Mouse (Mus musculus) forebrain, embryonic 13.5 days (tissue): ENCODE measurements around the gene Gngt1. TPM values are rescaled to one million over a fixed set of nuclear protein-coding genes. Genes with fewer than 3 reads are reported as not detected.

Experiments used
- ATAC-seq: fragments of 200-750 bp; cut with Nextera tagmentation; 2 replicates; pipeline ENCODE4 v1.8.0; 2017
- H3K27ac ChIP-seq: fragments of 300-500 bp; sonication (generic); 2 replicates; pipeline ENCODE4 v1.5.1; 2015; ENCODE audit warnings: inconsistent platforms, mild to moderate bottlenecking, moderate library complexity
- H3K27me3 ChIP-seq: fragments of 300-500 bp; sonication (generic); 2 replicates; pipeline ENCODE4 v1.6.1; 2015; ENCODE audit warnings: mild to moderate bottlenecking, inconsistent platforms
- H3K36me3 ChIP-seq: fragments of 300-500 bp; sonication (generic); 2 replicates; pipeline ENCODE4 v1.6.1; 2015; ENCODE audit warnings: mild to moderate bottlenecking, inconsistent platforms; ENCODE audit not compliant: poor library complexity, severe bottlenecking
- H3K4me1 ChIP-seq: fragments of 300-500 bp; sonication (generic); 2 replicates; pipeline ENCODE4 v1.6.1; 2015; ENCODE audit warnings: inconsistent platforms
- H3K4me2 ChIP-seq: fragments of 300-500 bp; sonication (generic); 2 replicates; pipeline ENCODE4 v1.6.1; 2015; ENCODE audit warnings: inconsistent platforms, mild to moderate bottlenecking, moderate library complexity
- H3K4me3 ChIP-seq: fragments of 300-500 bp; sonication (generic); 2 replicates; pipeline ENCODE4 v1.5.1; 2015; ENCODE audit warnings: mild to moderate bottlenecking, inconsistent platforms
- H3K9ac ChIP-seq: fragments of 300-500 bp; sonication (generic); 2 replicates; pipeline ENCODE4 v1.6.1; 2015; ENCODE audit warnings: mild to moderate bottlenecking, inconsistent platforms
- H3K9me3 ChIP-seq: fragments of 300-500 bp; sonication (generic); replicated peaks from 2 replicates; pipeline ENCODE4 v1.6.1; 2016; ENCODE audit warnings: inconsistent platforms
- WGBS: fragments of 180-500 bp; shearing (Covaris S2); methylation state at CpG from one replicate; pipeline ENCODE4 v1.1.7; 2015; 5-methylcytosine and 5-hydroxymethylcytosine counted together
- polyA plus RNA-seq: library from polyadenylated mRNA; unstranded; fragments of >200 nt; fragmentation: Nextera tagmentation; extraction: Ambion mirVana; gene quantifications from 2 replicates; pipeline ENCODE4 v1.2.1, GENCODE M21; 2015

The Gngt1 gene
- polyA plus RNA-seq, 1 experiment from 2014 or later: not detected

DNA sequence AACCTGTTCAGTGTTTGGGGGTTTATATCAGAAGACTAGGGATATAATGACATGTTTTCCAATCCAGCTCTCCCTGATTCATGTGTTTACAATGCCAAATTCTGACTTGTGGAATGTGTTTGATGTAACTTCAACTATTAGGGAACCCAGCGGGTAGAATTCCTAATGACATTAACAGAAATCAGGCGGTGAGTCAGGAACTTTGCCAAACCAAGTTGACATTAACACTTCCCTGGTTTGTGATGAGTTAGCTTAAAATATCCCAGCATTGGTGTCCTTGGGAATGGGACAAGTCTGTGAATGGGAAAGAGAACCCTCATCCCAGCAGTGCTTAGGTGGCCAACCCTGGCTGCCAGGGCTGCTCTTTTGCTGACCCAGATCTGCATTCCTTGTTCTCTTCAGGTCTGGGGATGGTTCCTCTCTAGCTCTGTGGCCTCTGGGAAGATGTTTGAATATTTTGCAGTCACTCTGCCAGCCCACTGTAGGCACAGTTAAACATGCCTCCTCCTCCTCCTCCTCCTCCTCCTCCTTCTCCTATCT lies 15.0 kb downstream of the Gngt1 start:
- H3K27ac ChIP-seq: no peak overlapping the region
- no peak overlapping the region for H3K4me2 ChIP-seq
- no peak for ATAC-seq
- H3K4me1 ChIP-seq: peaks cover 7% of the 10 kb centered on the region
- H3K9ac ChIP-seq: no peak overlapping the region
- H3K36me3 ChIP-seq: no peaks in the 10 kb centered on the region
- 74% methylated on average over 2 of the region's 2 CpGs for WGBS
- no peaks in the 10 kb centered on the region for H3K27me3 ChIP-seq
- no peaks in the 10 kb centered on the region for H3K9me3 ChIP-seq
- H3K4me3 ChIP-seq: no peak overlapping the region

GRCm38 (mm10) chr6:4009548-4009947 lies 16.0 kb downstream of the Gngt1 start:
- no peaks in the 10 kb centered on the region for H3K4me1 ChIP-seq
- no peaks in the 10 kb centered on the region for H3K9me3 ChIP-seq
- no peak overlapping the region for H3K9ac ChIP-seq
- no peaks in the 10 kb centered on the region for H3K36me3 ChIP-seq
- no peak overlapping the region for H3K4me2 ChIP-seq
- no peak for ATAC-seq
- H3K4me3 ChIP-seq: no peak overlapping the region
- H3K27me3 ChIP-seq: no peaks in the 10 kb centered on the region
- H3K27ac ChIP-seq: no peak overlapping the region

DNA sequence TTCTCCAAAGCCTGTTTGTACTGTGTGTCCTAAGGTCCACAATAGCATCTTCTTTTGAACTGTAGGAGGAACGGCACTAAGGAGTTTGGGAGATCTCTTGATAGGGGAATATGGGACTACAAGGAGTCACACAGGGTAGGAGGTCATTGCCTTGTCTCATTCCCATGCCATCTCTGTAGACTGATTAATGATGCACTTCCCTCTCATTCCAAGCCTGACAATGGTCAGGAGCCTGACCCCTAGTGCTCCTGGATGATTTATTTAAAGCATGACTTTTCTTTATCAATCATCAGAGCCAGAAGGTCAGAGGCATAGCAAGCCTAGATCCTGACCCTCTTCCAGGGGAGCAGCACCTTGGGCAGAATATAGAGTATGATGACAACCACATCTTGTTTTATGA lies 29.1 kb downstream of the Gngt1 start:
- no peak overlapping the region for H3K4me2 ChIP-seq
- no peaks in the 10 kb centered on the region for H3K9me3 ChIP-seq
- no peaks in the 10 kb centered on the region for H3K36me3 ChIP-seq
- no peaks in the 10 kb centered on the region for H3K27me3 ChIP-seq
- H3K9ac ChIP-seq: no peak overlapping the region
- WGBS: 90% methylated on average over 1 of the region's 1 CpGs
- H3K4me3 ChIP-seq: no peak overlapping the region
- H3K27ac ChIP-seq: no peak overlapping the region
- ATAC-seq: no peak
- H3K4me1 ChIP-seq: no peaks in the 10 kb centered on the region

GRCm38 (mm10) chr6:4026367-4026766 lies 32.8 kb downstream of the Gngt1 start:
- Histone ChIP-seq H3K4me3 (no peak overlapping the region), H3K4me1 (no peaks in the 10 kb centered on the region), H3K9ac (no peak overlapping the region), H3K36me3 (no peaks in the 10 kb centered on the region), H3K27me3 (no peaks in the 10 kb centered on the region), H3K4me2 (no peak overlapping the region), H3K27ac (no peak overlapping the region), H3K9me3 (no peaks in the 10 kb centered on the region)
- ATAC-seq: no peak
- 68% methylated on average over 2 of the region's 2 CpGs for WGBS

DNA sequence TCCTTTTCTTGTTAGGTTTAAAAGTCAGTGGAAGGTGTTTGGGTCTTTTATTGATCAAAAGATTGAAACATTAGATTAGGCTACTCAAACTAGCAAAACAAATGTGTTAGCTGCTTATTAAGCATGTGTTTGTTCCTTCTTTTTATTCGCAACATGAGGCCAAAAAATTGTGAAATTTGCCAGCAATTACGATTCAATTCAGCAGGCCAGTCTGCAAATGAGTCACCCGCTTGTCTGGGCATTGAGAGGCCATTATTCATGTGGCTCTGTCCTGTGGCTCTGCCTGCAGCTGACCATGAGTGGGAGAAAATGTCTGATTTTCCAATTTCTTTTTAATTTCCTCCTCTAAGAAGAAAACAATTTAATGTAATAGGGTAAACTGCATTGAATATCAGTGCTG lies 37.4 kb downstream of the Gngt1 start:
- no peak overlapping the region for H3K4me3 ChIP-seq
- H3K9ac ChIP-seq: no peak overlapping the region
- H3K9me3 ChIP-seq: no peaks in the 10 kb centered on the region
- H3K4me1 ChIP-seq: no peaks in the 10 kb centered on the region
- ATAC-seq: no peak
- WGBS: 72% methylated on average over 3 of the region's 3 CpGs
- H3K27ac ChIP-seq: no peak overlapping the region
- H3K27me3 ChIP-seq: no peaks in the 10 kb centered on the region
- no peak overlapping the region for H3K4me2 ChIP-seq
- H3K36me3 ChIP-seq: no peaks in the 10 kb centered on the region

- Histone ChIP-seq H3K9ac (no peak overlapping the region), H3K9me3 (no peaks in the 10 kb centered on the region), H3K4me3 (no peak overlapping the region), H3K4me2 (no peak overlapping the region), H3K27ac (no peak overlapping the region), H3K4me1 (no peaks in the 10 kb centered on the region), H3K36me3 (no peaks in the 10 kb centered on the region), H3K27me3 (no peaks in the 10 kb centered on the region)
- ATAC-seq: no peak
- WGBS: 93% methylated on average over 1 of the region's 1 CpGs
These were observed 48.2 kb downstream of the Gngt1 start for GRCm38 (mm10) chr6:4041821-4042220.

Other genes starting within 250 kb of the Gngt1 start
- gene Calcr, start 229.1 kb upstream of the Gngt1 start, polyA plus RNA-seq: 1.8 and 2.0 TPM in 2 replicates
- 0.25 and 0.57 TPM in 2 replicates for gene Tfpi2, start 4.9 kb upstream of the Gngt1 start, polyA plus RNA-seq
- 19.9 and 27.0 TPM in 2 replicates for gene Gng11, start 10.1 kb downstream of the Gngt1 start, polyA plus RNA-seq
- gene Bet1, start 93.2 kb downstream of the Gngt1 start, polyA plus RNA-seq: 45.9 and 47.2 TPM in 2 replicates